Mouse (Mus musculus): ENCODE data around the gene Tpt1.

GRCm38 (mm10) chr14:75834251-75834738 is 10.6 kb upstream of the Tpt1 start:
- TF ChIP-seq CTCF (IDR thresholded peaks at IDR 0.05; ENCODE audit: control insufficient read depth, insufficient read depth, insufficient read length) = no peak
- TF ChIP-seq CEBPB (IDR thresholded peaks at IDR 0.05; ENCODE audit: low read depth) = no peak
- TF ChIP-seq MAX (IDR thresholded peaks at IDR 0.05) = peak; percentile 58
- TF ChIP-seq MYOD1 (IDR thresholded peaks at IDR 0.05; ENCODE audit: control insufficient read depth, insufficient read length, low read depth) = no peak

All from C2C12 (cell line).